Mouse (Mus musculus) liver, adult 2 months (tissue): ENCODE data around the gene Hist1h4a. TPM values are rescaled to one million over a fixed set of nuclear protein-coding genes. Genes with fewer than 3 reads are reported as not detected.

Experiments
- DNase-seq: peaks from one replicate; pipeline ENCODE4 v3.0.0-alpha.2; 2011; ENCODE audit warnings: low read depth, low spot score; ENCODE audit errors: extremely low read depth
- H3K27ac ChIP-seq: fragments of 200-500 bp; replicated peaks from 2 replicates; pipeline ENCODE4 v1.5.1; 2012; ENCODE audit warnings: low read depth, mild to moderate bottlenecking, control low read depth, inconsistent platforms, low read length; ENCODE audit not compliant: insufficient read depth
- H3K27me3 ChIP-seq: fragments of 200-500 bp; 2 replicates; pipeline ENCODE4 v1.6.1; 2012; ENCODE audit warnings: mild to moderate bottlenecking, moderate library complexity, low read length, inconsistent platforms; ENCODE audit not compliant: control insufficient read depth, insufficient read depth
- H3K36me3 ChIP-seq: fragments of 200-500 bp; 2 replicates; pipeline ENCODE4 v1.6.1; 2012; ENCODE audit warnings: low read length, inconsistent platforms; ENCODE audit not compliant: control insufficient read depth, insufficient read depth
- H3K4me1 ChIP-seq: fragments of 200-500 bp; 2 replicates; pipeline ENCODE4 v1.6.1; 2011; ENCODE audit warnings: low read length; ENCODE audit not compliant: control insufficient read depth, insufficient read depth
- H3K4me3 ChIP-seq: fragments of 200-500 bp; 2 replicates; pipeline ENCODE4 v1.5.1; 2011; ENCODE audit warnings: low read depth, mild to moderate bottlenecking, control low read depth, low read length, moderate library complexity; ENCODE audit not compliant: insufficient read depth
- H3K79me2 ChIP-seq: fragments of 200-500 bp; 2 replicates; pipeline ENCODE4 v1.6.1; 2012; ENCODE audit warnings: inconsistent platforms, mild to moderate bottlenecking, low read length, moderate library complexity; ENCODE audit not compliant: control insufficient read depth, insufficient read depth
- H3K9ac ChIP-seq: fragments of 200-500 bp; 2 replicates; pipeline ENCODE4 v1.6.1; 2012; ENCODE audit warnings: low read depth, mild to moderate bottlenecking, control low read depth, inconsistent platforms, low read length
- CTCF ChIP-seq: fragments of 200-500 bp; IDR thresholded peaks from 2 replicates; pipeline ENCODE4 v1.5.1; 2011; ENCODE audit warnings: low read depth, low read length, control low read depth
- POLR2A ChIP-seq: fragments of 200-500 bp; IDR thresholded peaks from 2 replicates; pipeline ENCODE4 v1.6.1; 2011; ENCODE audit warnings: low read length, control low read depth; ENCODE audit not compliant: insufficient read depth; ENCODE audit errors: extremely low read depth
- WGBS: fragments of 180-500 bp; shearing (Covaris S2); methylation state at CpG from one replicate; pipeline ENCODE4 v1.1.7; 2018; 5-methylcytosine and 5-hydroxymethylcytosine counted together
- polyA plus RNA-seq: library from polyadenylated mRNA; depleted of rRNA; stranded (reverse); fragments of >200 nt; gene quantifications from 2 replicates; pipeline ENCODE4 v1.2.3, GENCODE M21; 2012; rRNA removed
- total RNA-seq: library from RNA; depleted of rRNA; stranded (reverse); fragments of >200 nt; gene quantifications from 2 replicates; pipeline ENCODE4 v1.2.3, GENCODE M21; 2014; rRNA removed

Hist1h4a gene
- total and polyA plus RNA-seq, 2 experiments: 21.0 TPM; not detected in 1

DNA sequence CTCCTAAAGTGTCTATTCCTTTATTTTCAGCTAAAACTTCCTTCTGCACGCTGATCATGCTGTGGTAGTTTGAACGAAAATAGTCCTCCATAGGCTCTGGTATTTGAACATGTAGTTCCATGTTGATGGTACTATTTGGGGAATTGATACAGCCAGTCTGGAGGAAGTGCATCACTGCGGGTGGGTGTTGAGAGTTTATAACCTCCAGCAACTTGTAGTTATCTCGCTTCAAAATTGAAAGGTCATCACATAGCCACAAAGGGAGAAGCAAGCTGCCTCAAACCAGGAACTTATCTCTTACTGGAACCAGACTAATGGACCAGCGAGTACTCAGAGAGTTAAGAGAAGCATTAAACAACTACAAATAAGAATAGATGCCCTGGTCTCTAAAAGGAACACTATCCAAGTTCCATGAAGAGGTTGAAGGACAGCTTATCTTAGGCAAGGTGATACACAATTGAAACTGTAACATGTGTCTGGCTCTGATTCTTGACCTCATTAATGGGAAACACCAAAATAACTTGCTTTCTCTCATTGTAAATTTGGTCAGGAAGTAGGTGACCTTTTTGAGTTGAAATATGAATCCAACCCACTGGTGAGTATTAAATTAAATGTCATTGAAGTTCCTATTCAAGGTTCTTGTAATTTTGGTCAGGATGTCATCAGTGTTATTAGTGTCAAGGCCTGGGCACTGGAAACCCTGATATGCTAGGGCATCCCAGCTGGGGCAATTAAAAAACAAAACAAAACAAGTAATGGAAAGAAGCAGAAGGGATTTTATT is 44.6 kb downstream of the Hist1h4a start:
- H3K79me2 ChIP-seq: no peaks in the 10 kb centered on the region
- no peak overlapping the region for H3K27ac ChIP-seq
- no peak overlapping the region for H3K9ac ChIP-seq
- WGBS: 77% methylated on average over 5 of the region's 5 CpGs
- TF ChIP-seq CTCF: no peak
- no peak for TF ChIP-seq POLR2A
- H3K4me3 ChIP-seq: no peak overlapping the region
- no peaks in the 10 kb centered on the region for H3K36me3 ChIP-seq
- H3K4me1 ChIP-seq: peaks cover 12% of the 10 kb centered on the region; the same call in 1 of the 2 replicates
- H3K27me3 ChIP-seq: no peaks in the 10 kb centered on the region
- peak; percentile 58 for DNase-seq

Other genes with a start within 250 kb of the Hist1h4a start
Only the 30 nearest of the 37 such genes appear.
- gene Hist1h1d, start 208.0 kb downstream of the Hist1h4a start, total RNA-seq: 2.5 and 3.0 TPM in 2 replicates
- gene Hist1h1d, start 208.0 kb downstream of the Hist1h4a start, polyA plus RNA-seq: 0.02 and 0.12 TPM in 2 replicates
- gene Hist1h3e, start 198.9 kb downstream of the Hist1h4a start, total RNA-seq: 19.9 and 26.8 TPM in 2 replicates
- 2.1 and 2.6 TPM in 2 replicates for gene Hist1h3e, start 198.9 kb downstream of the Hist1h4a start, polyA plus RNA-seq
- gene Hist1h2ae, start 190.0 kb downstream of the Hist1h4a start, total RNA-seq: 2.8 and 6.6 TPM in 2 replicates
- 0.57 TPM in 2 replicates for gene Hist1h2ae, start 190.0 kb downstream of the Hist1h4a start, polyA plus RNA-seq
- gene Hist1h2bg, start 189.8 kb downstream of the Hist1h4a start, total RNA-seq: 37.2 and 44.6 TPM in 2 replicates
- 4.0 and 4.4 TPM in 2 replicates for gene Hist1h2bg, start 189.8 kb downstream of the Hist1h4a start, polyA plus RNA-seq
- 4.6 and 5.4 TPM in 2 replicates for gene Hist1h2bf, start 187.0 kb downstream of the Hist1h4a start, total RNA-seq
- 0.39 TPM in 1 of 2 replicates, not detected in the other for gene Hist1h2bf, start 187.0 kb downstream of the Hist1h4a start, polyA plus RNA-seq
- gene Hist1h2ad, start 186.8 kb downstream of the Hist1h4a start, total RNA-seq: 5.4 and 11.5 TPM in 2 replicates
- 1.1 TPM in 1 of 2 replicates, not detected in the other for gene Hist1h2ad, start 186.8 kb downstream of the Hist1h4a start, polyA plus RNA-seq
- gene Hist1h3d, start 185.5 kb downstream of the Hist1h4a start, total RNA-seq: 3.4 and 5.9 TPM in 2 replicates
- 0.48 and 0.87 TPM in 2 replicates for gene Hist1h3d, start 185.5 kb downstream of the Hist1h4a start, polyA plus RNA-seq
- 162 and 174 TPM in 2 replicates for gene Hist1h4d, start 179.6 kb downstream of the Hist1h4a start, total RNA-seq
- 2.1 and 2.8 TPM in 2 replicates for gene Hist1h4d, start 179.6 kb downstream of the Hist1h4a start, polyA plus RNA-seq
- 5.4 and 6.6 TPM in 2 replicates for gene Hist1h2be, start 140.1 kb downstream of the Hist1h4a start, total RNA-seq
- gene Hist1h2be, start 140.1 kb downstream of the Hist1h4a start, polyA plus RNA-seq: 0.28 and 0.60 TPM in 2 replicates
- gene Hist1h1e, start 138.7 kb downstream of the Hist1h4a start, total RNA-seq: 22.0 and 27.0 TPM in 2 replicates
- gene Hist1h1e, start 138.7 kb downstream of the Hist1h4a start, polyA plus RNA-seq: 0.73 and 0.77 TPM in 2 replicates
- 4.9 and 6.2 TPM in 2 replicates for gene Hist1h2ac, start 77.3 kb downstream of the Hist1h4a start, total RNA-seq
- gene Hist1h2ac, start 77.3 kb downstream of the Hist1h4a start, polyA plus RNA-seq: 0.12 and 0.22 TPM in 2 replicates
- gene Hist1h2bc, start 77.0 kb downstream of the Hist1h4a start, total RNA-seq: 228 and 265 TPM in 2 replicates
- 312 and 443 TPM in 2 replicates for gene Hist1h2bc, start 77.0 kb downstream of the Hist1h4a start, polyA plus RNA-seq
- gene Hist1h1t, start 65.4 kb downstream of the Hist1h4a start, total RNA-seq: not detected in 2 replicates
- gene Hist1h1t, start 65.4 kb downstream of the Hist1h4a start, polyA plus RNA-seq: not detected in 2 replicates
- 190 and 256 TPM in 2 replicates for gene Hist1h4c, start 62.8 kb downstream of the Hist1h4a start, total RNA-seq
- 0.95 and 3.1 TPM in 2 replicates for gene Hist1h4c, start 62.8 kb downstream of the Hist1h4a start, polyA plus RNA-seq
- gene Hfe, start 50.4 kb downstream of the Hist1h4a start, total RNA-seq: 30.4 and 35.3 TPM in 2 replicates
- 32.6 and 40.9 TPM in 2 replicates for gene Hfe, start 50.4 kb downstream of the Hist1h4a start, polyA plus RNA-seq
- gene Hist1h1c, start 22.4 kb downstream of the Hist1h4a start, total RNA-seq: 43.6 and 68.1 TPM in 2 replicates
- gene Hist1h1c, start 22.4 kb downstream of the Hist1h4a start, polyA plus RNA-seq: 20.9 and 31.6 TPM in 2 replicates
- 8.0 and 24.1 TPM in 2 replicates for gene Hist1h3c, start 15.6 kb downstream of the Hist1h4a start, total RNA-seq
- gene Hist1h3c, start 15.6 kb downstream of the Hist1h4a start, polyA plus RNA-seq: 0.20 and 0.27 TPM in 2 replicates
- 41.9 and 75.6 TPM in 2 replicates for gene Hist1h2bb, start 14.5 kb downstream of the Hist1h4a start, total RNA-seq
- gene Hist1h2bb, start 14.5 kb downstream of the Hist1h4a start, polyA plus RNA-seq: 0.41 and 0.55 TPM in 2 replicates
- 19.4 and 55.8 TPM in 2 replicates for gene Hist1h2ab, start 10.1 kb downstream of the Hist1h4a start, total RNA-seq
- 0.45 and 1.0 TPM in 2 replicates for gene Hist1h2ab, start 10.1 kb downstream of the Hist1h4a start, polyA plus RNA-seq
- gene Hist1h3b, start 9.0 kb downstream of the Hist1h4a start, total RNA-seq: 15.2 and 31.1 TPM in 2 replicates
- gene Hist1h3b, start 9.0 kb downstream of the Hist1h4a start, polyA plus RNA-seq: 0.23 and 0.58 TPM in 2 replicates
- gene Hist1h4b, start 4.2 kb downstream of the Hist1h4a start, total RNA-seq: 62.4 and 63.4 TPM in 2 replicates
- 1.2 TPM in 1 of 2 replicates, not detected in the other for gene Hist1h4b, start 4.2 kb downstream of the Hist1h4a start, polyA plus RNA-seq
- gene Hist1h3a, start 1.2 kb upstream of the Hist1h4a start, total RNA-seq: 18.3 and 43.5 TPM in 2 replicates
- 2.0 TPM in 2 replicates for gene Hist1h3a, start 1.2 kb upstream of the Hist1h4a start, polyA plus RNA-seq
- gene Hist1h1a, start 2.4 kb upstream of the Hist1h4a start, total RNA-seq: 5.6 and 6.2 TPM in 2 replicates
- gene Hist1h1a, start 2.4 kb upstream of the Hist1h4a start, polyA plus RNA-seq: 0.12 TPM in 1 of 2 replicates, not detected in the other
- gene Trim38, start 8.7 kb upstream of the Hist1h4a start, total RNA-seq: not detected in 2 replicates
- gene Trim38, start 8.7 kb upstream of the Hist1h4a start, polyA plus RNA-seq: not detected in 2 replicates
- gene Slc17a2, start 45.8 kb upstream of the Hist1h4a start, total RNA-seq: 175 and 208 TPM in 2 replicates
- 144 and 189 TPM in 2 replicates for gene Slc17a2, start 45.8 kb upstream of the Hist1h4a start, polyA plus RNA-seq
- gene Slc17a3, start 78.2 kb upstream of the Hist1h4a start, total RNA-seq: 32.8 and 38.1 TPM in 2 replicates
- gene Slc17a3, start 78.2 kb upstream of the Hist1h4a start, polyA plus RNA-seq: 34.5 and 39.7 TPM in 2 replicates
- gene Slc17a1, start 106.5 kb upstream of the Hist1h4a start, total RNA-seq: 13.3 and 20.1 TPM in 2 replicates
- 12.9 and 14.5 TPM in 2 replicates for gene Slc17a1, start 106.5 kb upstream of the Hist1h4a start, polyA plus RNA-seq
- gene Slc17a4, start 153.8 kb upstream of the Hist1h4a start, total RNA-seq: 22.4 and 27.4 TPM in 2 replicates
- 52.0 and 60.3 TPM in 2 replicates for gene Slc17a4, start 153.8 kb upstream of the Hist1h4a start, polyA plus RNA-seq
- not detected in 2 replicates for gene Hist1h2ba, start 172.9 kb upstream of the Hist1h4a start, total RNA-seq
- gene Hist1h2ba, start 172.9 kb upstream of the Hist1h4a start, polyA plus RNA-seq: not detected in 2 replicates
- gene Hist1h2aa, start 173.2 kb upstream of the Hist1h4a start, total RNA-seq: not detected in 2 replicates
- not detected in 2 replicates for gene Hist1h2aa, start 173.2 kb upstream of the Hist1h4a start, polyA plus RNA-seq